Mouse (Mus musculus): ENCODE results near the gene Dscaml1. TPM values are rescaled to one million over a fixed set of nuclear protein-coding genes. Genes with fewer than 3 reads are reported as not detected.

Gene Dscaml1
- polyA plus RNA-seq, 1 experiment from 2014 or later, result 0.23 TPM

DNA sequence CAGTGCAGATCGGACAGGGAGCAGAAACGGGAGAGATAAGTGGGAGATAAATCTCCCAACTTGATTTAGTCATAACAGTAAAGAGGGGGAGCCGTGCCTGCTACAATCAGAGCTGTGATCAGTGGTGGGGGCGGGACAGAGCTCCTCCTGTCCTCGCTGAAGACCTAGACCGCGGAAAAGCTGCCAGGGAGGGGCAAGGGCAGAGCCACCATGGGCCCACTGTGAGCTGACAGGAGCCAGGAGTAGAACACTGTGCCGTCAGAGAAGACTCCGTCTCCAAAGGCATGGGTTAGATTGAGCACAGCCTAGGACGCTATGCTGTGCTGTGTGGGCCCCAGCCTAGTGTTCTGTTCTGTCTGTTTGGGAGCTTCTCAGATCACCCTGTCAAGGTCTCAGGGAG, 72.8 kb downstream of the Dscaml1 start:
- Histone ChIP-seq H3K9me3 (no peaks in the 10 kb centered on the region), H3K36me3 (no peaks in the 10 kb centered on the region), H3K9ac (no peak overlapping the region), H3K27me3 (replicated peaks) (no peaks in the 10 kb centered on the region), H3K27ac (peak overlapping the region; percentile 60), H3K4me1 (peaks cover 13% of the 10 kb centered on the region; the same call in 1 of the 2 replicates), H3K4me2 (no peak overlapping the region), H3K4me3 (replicated peaks) (no peak overlapping the region)
- 33% methylated on average over 10 of the region's 10 CpGs for WGBS
- ATAC-seq (ENCODE audit: insufficient read depth, low FRiP score, low read depth), result 0 out of 2 replicates have a peak, but pooled peaks have one; percentile 8

DNA sequence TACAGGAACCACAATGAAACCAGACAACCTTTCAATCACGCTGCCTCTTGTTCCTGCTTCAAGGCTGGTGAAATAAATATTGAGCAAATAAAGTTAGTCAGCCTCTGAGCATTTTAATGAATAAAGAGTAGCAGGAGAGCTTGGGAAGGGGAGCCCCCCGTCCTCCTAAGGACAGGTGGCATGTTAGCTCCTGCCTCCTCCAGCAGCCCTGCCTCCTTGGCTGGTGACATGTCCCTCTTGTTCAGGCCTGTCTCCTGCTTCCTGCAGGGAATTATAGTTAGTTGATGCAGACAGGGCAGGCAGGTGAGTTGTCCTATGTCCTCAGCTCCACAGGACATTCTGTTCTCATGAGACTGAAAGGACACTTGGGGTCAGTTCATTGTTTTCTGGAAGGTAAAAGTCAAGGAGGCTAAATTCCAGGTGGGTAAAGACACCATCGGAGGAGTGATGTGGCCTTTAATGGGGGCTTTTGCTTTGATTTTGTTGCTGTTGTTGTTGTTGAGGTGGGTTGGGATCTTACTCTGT, 73.7 kb downstream of the Dscaml1 start:
- no peak overlapping the region for H3K4me2 ChIP-seq
- H3K27me3 ChIP-seq (replicated peaks), result no peaks in the 10 kb centered on the region
- no peak for ATAC-seq (ENCODE audit: insufficient read depth, low FRiP score, low read depth)
- H3K4me3 ChIP-seq (replicated peaks), result no peak overlapping the region
- no peak overlapping the region for H3K9ac ChIP-seq
- H3K4me1 ChIP-seq, result peaks cover 16% of the 10 kb centered on the region
- peak overlapping the region; percentile 36; the same call in 1 of the 2 replicates for H3K27ac ChIP-seq
- H3K9me3 ChIP-seq, result no peaks in the 10 kb centered on the region
- 78% methylated on average over 3 of the region's 3 CpGs for WGBS
- H3K36me3 ChIP-seq, result no peaks in the 10 kb centered on the region

DNA sequence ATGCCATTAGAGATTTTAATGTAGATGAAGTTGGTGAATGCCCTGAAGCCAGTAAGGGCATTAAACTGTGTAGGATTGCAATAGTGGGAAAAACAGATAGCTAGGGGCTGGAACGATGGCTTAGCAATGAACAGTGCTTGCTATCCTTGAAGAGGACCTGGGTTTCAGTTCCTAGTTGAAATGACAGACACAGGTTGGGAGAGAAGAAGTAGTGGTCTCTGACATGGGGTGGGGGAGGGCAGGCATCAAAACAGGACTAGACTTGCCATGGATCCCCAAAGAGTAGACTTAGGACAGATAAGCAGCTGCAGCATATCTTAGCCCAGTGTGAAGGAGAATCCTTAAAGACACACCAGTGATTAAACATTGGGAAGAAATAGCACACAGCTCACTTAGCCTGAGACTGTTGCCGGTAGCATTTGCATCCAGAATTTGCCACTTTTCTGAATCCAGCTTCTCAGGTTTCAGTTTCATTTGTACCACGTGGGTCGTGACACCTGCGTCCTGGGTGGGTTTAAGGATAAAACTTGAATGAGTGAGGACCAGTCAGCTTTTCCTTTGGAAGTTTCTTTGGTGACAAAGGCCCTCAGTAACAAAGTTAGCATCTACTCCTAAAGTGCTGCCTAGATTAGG, 75.0 kb downstream of the Dscaml1 start:
- H3K9ac ChIP-seq, result no peak overlapping the region
- ATAC-seq (ENCODE audit: insufficient read depth, low FRiP score, low read depth), result no peak
- 60% methylated on average over 5 of the region's 5 CpGs for WGBS

DNA sequence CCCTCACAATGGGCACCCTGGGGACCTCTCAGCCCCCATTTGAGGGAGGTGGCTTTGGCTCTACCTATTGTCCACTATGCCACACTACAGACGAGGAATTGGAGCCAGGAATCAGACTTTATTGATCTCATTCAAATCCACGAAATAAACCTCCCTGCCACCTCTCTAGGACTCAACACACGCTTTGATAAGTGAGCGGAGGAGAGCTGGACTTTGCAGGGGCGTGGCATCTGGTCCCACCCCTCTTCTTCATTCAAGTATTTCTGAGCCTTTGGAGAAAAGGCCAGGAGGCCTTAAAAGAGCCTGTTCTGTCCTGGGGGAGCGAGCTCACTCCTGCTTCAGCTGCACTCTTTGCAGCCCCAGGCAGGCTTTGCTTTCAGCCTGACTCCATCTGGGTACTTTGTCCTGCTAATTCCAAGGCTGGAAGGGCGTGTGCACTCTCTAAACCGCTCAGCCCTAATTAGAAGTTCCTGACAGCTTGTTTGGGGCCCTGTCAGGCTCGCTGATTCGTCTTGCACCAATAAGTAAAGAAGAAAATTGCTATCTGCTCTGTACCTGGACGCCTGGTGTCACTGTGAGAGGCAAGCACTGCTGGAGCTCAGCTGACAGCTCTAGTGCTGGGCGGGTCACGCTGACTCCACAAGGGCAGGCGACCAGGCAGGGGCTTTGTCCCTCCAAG, 75.7 kb downstream of the Dscaml1 start:
- no peak overlapping the region for H3K9ac ChIP-seq
- H3K4me1 ChIP-seq, result peaks cover 17% of the 10 kb centered on the region
- H3K27ac ChIP-seq, result peak overlapping the region; percentile 48; the same call in 1 of the 2 replicates
- 24% methylated on average over 14 of the region's 14 CpGs for WGBS
- no peak for ATAC-seq (ENCODE audit: insufficient read depth, low FRiP score, low read depth)
- H3K4me3 ChIP-seq (replicated peaks), result no peak overlapping the region
- H3K4me2 ChIP-seq, result peak overlapping the region; percentile 30; the same call in 1 of the 2 replicates
- H3K9me3 ChIP-seq, result no peaks in the 10 kb centered on the region
- H3K27me3 ChIP-seq (replicated peaks), result no peaks in the 10 kb centered on the region
- H3K36me3 ChIP-seq, result no peaks in the 10 kb centered on the region

More for the DNA sequence above, 75.0 kb downstream of the Dscaml1 start:
- peak overlapping the region; percentile 30; the same call in 1 of the 2 replicates for H3K4me2 ChIP-seq
- H3K9me3 ChIP-seq, result no peaks in the 10 kb centered on the region
- no peak overlapping the region for H3K4me3 ChIP-seq (replicated peaks)
- no peaks in the 10 kb centered on the region for H3K36me3 ChIP-seq
- no peaks in the 10 kb centered on the region for H3K27me3 ChIP-seq (replicated peaks)
- H3K27ac ChIP-seq, result peak overlapping the region; percentile 48; the same call in 1 of the 2 replicates
- peaks cover 19% of the 10 kb centered on the region for H3K4me1 ChIP-seq

DNA sequence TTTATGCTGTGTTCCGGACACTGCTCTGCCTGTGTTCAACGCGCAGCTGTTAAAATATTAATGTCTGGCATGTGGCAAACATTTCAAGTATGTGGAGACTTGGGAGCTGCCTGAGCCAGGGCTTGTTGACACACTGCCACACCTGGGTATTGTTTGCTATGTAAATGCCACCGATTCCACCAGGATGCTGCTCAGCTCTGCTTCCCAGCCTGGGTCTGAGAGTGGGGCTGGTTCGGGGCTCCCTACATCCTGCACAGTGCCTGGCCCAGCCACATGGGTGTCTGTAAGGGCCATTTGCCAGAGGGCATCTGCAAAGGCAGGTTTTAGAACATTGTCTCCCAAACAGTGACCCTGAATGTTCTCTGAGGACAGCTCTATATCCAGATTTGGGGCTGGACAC, 78.5 kb downstream of the Dscaml1 start:
- Histone ChIP-seq H3K4me2 (no peak overlapping the region), H3K4me1 (peaks cover 17% of the 10 kb centered on the region), H3K27me3 (replicated peaks) (no peaks in the 10 kb centered on the region), H3K9ac (no peak overlapping the region), H3K4me3 (replicated peaks) (no peak overlapping the region), H3K27ac (peak overlapping the region; percentile 81), H3K36me3 (no peaks in the 10 kb centered on the region), H3K9me3 (no peaks in the 10 kb centered on the region)
- 33% methylated on average over 5 of the region's 5 CpGs for WGBS
- ATAC-seq (ENCODE audit: insufficient read depth, low FRiP score, low read depth), result peak; percentile 82

DNA sequence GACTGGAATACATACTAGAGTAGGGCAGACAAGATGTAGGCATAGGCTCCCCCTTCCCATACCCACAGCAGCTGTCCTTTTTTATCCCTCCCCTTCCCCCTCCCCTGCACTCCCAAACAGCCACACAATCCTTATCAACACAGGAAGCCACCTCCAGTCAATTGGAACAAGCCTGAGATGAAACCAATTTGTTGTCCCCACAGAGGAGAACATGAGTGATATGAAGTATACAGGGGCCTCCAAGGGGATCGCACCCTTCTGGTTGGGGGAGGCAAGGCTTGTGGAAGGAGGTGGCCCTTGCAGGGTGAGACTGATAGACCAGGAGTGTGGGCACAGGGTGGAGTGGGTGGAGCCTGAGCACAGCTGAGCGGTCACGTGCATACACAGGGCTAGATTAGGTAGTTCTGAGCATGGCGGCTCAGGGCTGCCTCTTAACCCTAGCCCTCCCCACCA, 79.1 kb downstream of the Dscaml1 start:
- H3K27ac ChIP-seq, result peak overlapping the region; percentile 81
- 43% methylated on average over 4 of the region's 4 CpGs for WGBS
- no peak overlapping the region for H3K4me3 ChIP-seq (replicated peaks)
- peaks cover 17% of the 10 kb centered on the region for H3K4me1 ChIP-seq
- no peaks in the 10 kb centered on the region for H3K9me3 ChIP-seq
- ATAC-seq (ENCODE audit: insufficient read depth, low FRiP score, low read depth), result peak; percentile 80
- no peaks in the 10 kb centered on the region for H3K36me3 ChIP-seq
- H3K9ac ChIP-seq, result no peak overlapping the region
- H3K27me3 ChIP-seq (replicated peaks), result no peaks in the 10 kb centered on the region
- no peak overlapping the region for H3K4me2 ChIP-seq

DNA sequence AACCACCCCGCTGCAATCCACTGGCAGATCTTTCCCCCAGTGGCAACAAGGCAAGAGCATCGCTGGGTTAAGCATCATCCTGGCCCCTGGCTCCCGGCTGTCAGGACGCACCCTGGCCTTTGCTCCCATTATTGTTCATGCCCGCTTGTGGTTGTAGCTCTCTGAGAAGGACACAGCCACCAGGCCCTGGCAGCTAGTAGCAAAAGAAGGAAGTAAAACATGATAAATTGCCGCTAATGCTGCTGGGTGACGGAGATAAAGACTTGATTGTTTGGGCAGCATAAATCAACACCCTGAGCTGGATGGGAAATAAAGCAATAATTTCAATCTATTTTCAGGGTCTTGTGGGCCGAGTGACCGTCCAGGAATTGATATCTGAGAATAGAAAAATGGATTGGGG, 81.1 kb downstream of the Dscaml1 start:
- Histone ChIP-seq H3K9ac (no peak overlapping the region), H3K4me3 (replicated peaks) (no peak overlapping the region), H3K4me2 (no peak overlapping the region), H3K27ac (peak overlapping the region; percentile 26), H3K4me1 (peaks cover 11% of the 10 kb centered on the region), H3K27me3 (replicated peaks) (no peaks in the 10 kb centered on the region), H3K9me3 (no peaks in the 10 kb centered on the region), H3K36me3 (no peaks in the 10 kb centered on the region)
- 47% methylated on average over 9 of the region's 9 CpGs for WGBS
- no peak for ATAC-seq (ENCODE audit: insufficient read depth, low FRiP score, low read depth)

DNA sequence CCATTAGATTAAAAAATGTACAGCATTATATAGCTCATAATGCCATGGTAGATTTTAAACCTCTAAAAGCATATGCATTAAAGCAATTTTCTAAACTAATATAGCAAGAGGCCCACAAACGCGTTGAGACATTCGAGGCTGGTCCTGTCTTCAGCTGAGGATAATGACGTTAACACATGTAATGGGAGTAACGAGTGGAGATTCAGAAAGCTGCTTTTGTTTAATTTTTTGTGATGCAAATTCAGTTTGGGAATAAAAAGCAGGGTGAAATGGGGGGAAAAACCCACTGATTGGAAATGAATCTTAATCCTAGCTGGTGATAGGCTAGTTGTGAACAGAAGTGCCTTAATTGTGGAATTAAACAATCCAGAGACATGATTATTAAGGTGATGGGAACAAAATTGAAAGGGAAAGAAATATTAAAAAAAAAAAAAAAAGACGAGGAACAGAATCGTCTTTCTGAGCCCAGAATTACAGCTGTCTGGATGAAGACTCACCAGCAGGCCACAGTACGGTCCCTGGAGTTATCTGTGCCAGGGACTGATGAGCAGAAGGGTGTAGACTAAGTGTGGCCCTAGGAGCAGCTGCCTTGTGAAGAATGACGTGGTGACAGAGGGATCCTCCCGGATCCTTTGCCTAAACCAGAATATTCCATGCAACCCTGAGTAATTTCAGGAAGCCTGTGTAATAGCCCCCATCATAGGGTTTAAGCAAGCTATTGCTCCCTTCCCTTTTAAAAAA, 84.5 kb downstream of the Dscaml1 start:
- Histone ChIP-seq H3K4me3 (replicated peaks) (no peak overlapping the region), H3K4me1 (peaks cover under 1% of the 10 kb centered on the region; the same call in 1 of the 2 replicates), H3K9ac (no peak overlapping the region), H3K27me3 (replicated peaks) (no peaks in the 10 kb centered on the region), H3K36me3 (no peaks in the 10 kb centered on the region), H3K9me3 (no peaks in the 10 kb centered on the region), H3K4me2 (no peak overlapping the region), H3K27ac (no peak overlapping the region)
- 79% methylated on average over 10 of the region's 10 CpGs for WGBS
- ATAC-seq (ENCODE audit: insufficient read depth, low FRiP score, low read depth), result no peak

DNA sequence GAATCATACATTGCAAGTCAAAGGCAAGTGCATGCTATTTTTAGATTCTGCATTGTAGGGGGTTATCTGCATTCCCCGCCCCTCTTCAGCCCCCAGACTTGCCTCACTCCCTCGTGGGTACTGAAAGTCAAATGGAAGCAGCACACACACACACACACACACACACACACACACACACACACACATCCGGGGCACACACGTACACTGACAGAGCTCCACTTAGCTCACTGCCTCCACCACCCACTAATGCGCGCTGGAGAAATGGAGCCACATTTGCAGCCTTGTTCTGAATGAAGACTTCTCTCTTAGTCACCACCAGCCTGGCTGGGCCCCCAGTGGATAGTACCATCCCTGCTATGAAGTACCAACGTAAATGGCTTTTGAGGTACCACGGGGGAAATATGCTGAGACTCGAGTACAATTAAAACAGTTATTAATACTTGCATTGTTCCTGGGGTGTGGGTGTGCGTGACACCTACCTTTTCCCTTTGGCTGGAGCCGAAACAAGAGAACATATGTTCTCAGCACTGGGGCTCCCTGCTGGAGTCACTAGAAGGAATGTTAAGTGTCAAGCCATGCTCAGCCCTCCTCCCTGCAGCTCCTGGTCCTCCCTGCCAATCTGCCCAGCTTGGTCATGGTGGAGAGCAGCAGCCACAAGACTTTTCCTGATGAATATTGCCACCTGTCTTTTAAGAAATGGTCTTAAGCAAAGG, 91.7 kb downstream of the Dscaml1 start:
- H3K27me3 ChIP-seq (replicated peaks), result no peaks in the 10 kb centered on the region
- 70% methylated on average over 11 of the region's 11 CpGs for WGBS
- no peaks in the 10 kb centered on the region for H3K4me1 ChIP-seq
- no peak for ATAC-seq (ENCODE audit: insufficient read depth, low FRiP score, low read depth)
- H3K36me3 ChIP-seq, result no peaks in the 10 kb centered on the region
- H3K9ac ChIP-seq, result no peak overlapping the region
- H3K4me2 ChIP-seq, result no peak overlapping the region
- H3K9me3 ChIP-seq, result no peaks in the 10 kb centered on the region
- no peak overlapping the region for H3K4me3 ChIP-seq (replicated peaks)
- H3K27ac ChIP-seq, result no peak overlapping the region

DNA sequence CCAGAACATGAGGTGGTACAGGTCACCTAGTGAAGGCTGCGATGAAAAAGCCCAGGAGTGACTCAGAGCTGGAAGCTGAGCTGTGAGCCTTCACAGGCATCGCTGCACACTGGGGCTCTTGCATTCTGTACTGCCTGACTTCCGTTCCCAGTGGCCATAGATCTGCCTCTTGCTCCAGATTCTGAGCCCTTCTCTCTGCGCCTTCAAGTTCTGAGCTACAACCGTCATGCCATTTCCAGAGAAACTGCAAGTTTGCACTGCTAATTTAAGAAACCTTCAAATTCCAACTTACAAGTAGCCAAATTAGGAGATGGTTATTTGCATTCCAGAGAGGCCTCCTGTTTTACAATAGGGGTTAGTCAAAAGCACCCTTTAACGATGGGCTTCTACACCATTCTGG, 93.4 kb downstream of the Dscaml1 start:
- no peaks in the 10 kb centered on the region for H3K4me1 ChIP-seq
- no peak for ATAC-seq (ENCODE audit: insufficient read depth, low FRiP score, low read depth)
- WGBS, result 68% methylated on average over 6 of the region's 6 CpGs
- H3K9me3 ChIP-seq, result no peaks in the 10 kb centered on the region
- no peak overlapping the region for H3K27ac ChIP-seq
- H3K36me3 ChIP-seq, result no peaks in the 10 kb centered on the region
- no peak overlapping the region for H3K4me3 ChIP-seq (replicated peaks)
- no peak overlapping the region for H3K9ac ChIP-seq
- no peak overlapping the region for H3K4me2 ChIP-seq
- no peaks in the 10 kb centered on the region for H3K27me3 ChIP-seq (replicated peaks)

DNA sequence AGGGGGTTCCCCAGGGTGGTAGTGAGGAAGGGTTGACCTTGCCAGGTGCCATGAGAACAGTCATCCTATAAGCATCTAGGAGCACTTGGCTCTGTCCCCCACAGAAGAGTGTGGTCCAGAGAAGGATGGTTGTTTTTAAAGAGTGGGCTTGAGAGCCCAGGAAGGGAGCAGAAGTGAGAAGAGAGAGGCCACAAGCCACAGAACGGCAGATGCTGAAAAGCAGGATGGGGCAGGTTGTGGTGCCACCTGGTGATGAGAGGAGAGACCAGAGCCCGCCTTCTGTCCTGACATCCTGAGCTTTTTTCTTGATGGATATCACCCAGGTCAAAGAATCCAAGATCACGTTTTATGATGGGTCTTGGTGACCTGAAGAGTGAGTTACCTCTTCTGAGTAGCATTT, 96.4 kb downstream of the Dscaml1 start:
- ATAC-seq (ENCODE audit: insufficient read depth, low FRiP score, low read depth), result no peak
- Histone ChIP-seq H3K4me1 (no peaks in the 10 kb centered on the region), H3K4me2 (no peak overlapping the region), H3K36me3 (no peaks in the 10 kb centered on the region), H3K9me3 (no peaks in the 10 kb centered on the region), H3K27me3 (replicated peaks) (no peaks in the 10 kb centered on the region), H3K27ac (no peak overlapping the region), H3K4me3 (replicated peaks) (no peak overlapping the region), H3K9ac (no peak overlapping the region)
- WGBS, result 48% methylated on average over 3 of the region's 3 CpGs
